Mouse (Mus musculus): ENCODE data around the gene Tmc7.

DNA sequence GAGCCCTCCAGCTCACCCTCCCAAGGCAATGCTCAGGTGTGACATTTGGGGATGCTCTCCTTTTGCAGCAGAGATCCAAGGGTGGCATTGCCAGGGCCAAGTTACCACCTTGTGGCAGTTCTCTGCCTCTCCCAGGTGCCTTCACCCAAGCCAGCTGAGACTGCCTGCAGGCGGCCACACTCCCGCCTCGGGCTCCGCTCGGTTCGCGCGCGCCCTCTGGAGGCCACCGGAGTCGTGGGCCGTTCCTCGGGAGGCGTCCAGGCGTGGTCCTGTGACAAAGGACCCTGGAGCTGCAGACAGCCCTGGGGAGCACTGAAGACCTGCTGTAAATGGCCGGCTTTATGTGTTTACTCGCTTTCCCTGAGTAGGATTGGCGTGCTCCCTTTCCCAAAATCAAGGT lies 65.8 kb downstream of the Tmc7 start:
- TF ChIP-seq GATA1 (IDR thresholded peaks at IDR 0.05; ENCODE audit: borderline replicate concordance, low read length) (no peak), FLI1 (IDR thresholded peaks at IDR 0.05; ENCODE audit: low read length) (no peak)

Data from megakaryocyte, embryonic 14.5 days (primary cell).